Mouse (Mus musculus) bone marrow macrophage, adult 2 months (primary cell): ENCODE results near the gene Ccn1.

Experiments used
- CTCF ChIP-seq: IDR thresholded peaks from 2 replicates; pipeline ENCODE4 v1.5.1; 2012; ENCODE audit warnings: low read depth, mild to moderate bottlenecking, low read length, moderate library complexity
- POLR2A ChIP-seq: IDR thresholded peaks from 2 replicates; pipeline ENCODE4 v1.6.1; 2012; ENCODE audit warnings: mild to moderate bottlenecking, low read depth, low read length, borderline replicate concordance

DNA sequence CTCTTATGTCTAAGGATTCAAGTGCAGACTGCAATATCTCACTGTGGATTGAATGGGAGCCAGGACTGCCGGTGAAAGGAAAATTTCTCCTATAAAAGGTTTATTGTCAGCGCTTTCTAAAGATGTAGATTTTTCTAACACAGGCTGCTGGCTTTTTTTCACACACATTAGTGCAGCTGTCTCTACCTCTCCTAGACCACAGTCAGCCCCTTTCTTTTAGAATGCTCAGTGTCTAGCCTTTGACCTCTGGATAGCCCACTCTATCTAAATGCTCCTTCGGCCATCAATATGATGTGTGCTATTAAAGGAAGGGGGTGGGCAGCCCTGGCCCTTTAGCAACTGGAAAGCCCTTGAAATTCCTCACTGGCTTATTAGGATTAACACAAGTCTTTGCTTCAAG lies 3.8 kb downstream of the Ccn1 start:
- no peak for TF ChIP-seq POLR2A
- no peak for TF ChIP-seq CTCF
